Mouse (Mus musculus) MEL (cell line): ENCODE data around the gene Thada. TPM values are rescaled to one million over a fixed set of nuclear protein-coding genes. Genes with fewer than 3 reads are reported as not detected.
"Not testable (repeated sequence)": the region's sequence is repeated elsewhere in the genome, so short reads cannot be mapped to it uniquely, and the experiment has no call there.

Experiments used
- DNase-seq: peaks from one replicate; pipeline ENCODE4 v3.0.0; 2011; ENCODE audit warnings: low read depth, low spot score
- H3K27ac ChIP-seq: 2 replicates; pipeline ENCODE4 v1.5.1; 2012; ENCODE audit warnings: low read depth, mild to moderate bottlenecking, control low read depth, low read length, moderate library complexity; ENCODE audit not compliant: control insufficient read depth
- H3K27me3 ChIP-seq, 2 experiments: fragments of 150-350 bp in 1 of 2; sonication (generic) in 1 of 2; 2 replicates each; pipeline ENCODE4 v1.6.1; 2012; ENCODE audit warnings: low read length in 2 of 2, mild to moderate bottlenecking in 2 of 2, improper control_type of control experiment in 1 of 2, moderate library complexity in 1 of 2; ENCODE audit not compliant: insufficient read depth in 2 of 2, control insufficient read depth in 1 of 2
- H3K36me3 ChIP-seq, 2 experiments: 2 replicates each; pipeline ENCODE4 v1.6.1; 2012 to 2014; ENCODE audit warnings: low read length in 2 of 2, improper control_type of control experiment in 1 of 2, inconsistent platforms in 1 of 2, mild to moderate bottlenecking in 1 of 2; ENCODE audit not compliant: insufficient read depth in 2 of 2, control insufficient read depth in 1 of 2
- H3K4me1 ChIP-seq, 2 experiments: fragments of 150-350 bp in 1 of 2; sonication (generic) in 1 of 2; 2 replicates each; pipeline ENCODE4 v1.6.1; 2012; ENCODE audit warnings: low read length in 2 of 2, improper control_type of control experiment in 1 of 2, mild to moderate bottlenecking in 1 of 2; ENCODE audit not compliant: insufficient read depth in 2 of 2, control insufficient read depth in 1 of 2
- H3K4me3 ChIP-seq, 2 experiments: fragments of 150-350 bp in 1 of 2; sonication (generic) in 1 of 2; 2 replicates each; pipeline ENCODE4 v1.5.1; 2012; ENCODE audit warnings: low read depth in 2 of 2, low read length in 2 of 2, mild to moderate bottlenecking in 2 of 2, moderate library complexity in 2 of 2, control low read depth in 1 of 2, improper control_type of control experiment in 1 of 2; ENCODE audit not compliant: control insufficient read depth in 1 of 2, insufficient read depth in 1 of 2
- H3K79me2 ChIP-seq: 2 replicates; pipeline ENCODE4 v1.6.1; 2012; ENCODE audit warnings: mild to moderate bottlenecking, low read length, moderate library complexity; ENCODE audit not compliant: control insufficient read depth, poor library complexity, insufficient read depth
- H3K9ac ChIP-seq: 2 replicates; pipeline ENCODE4 v1.6.1; 2012; ENCODE audit warnings: low read depth, mild to moderate bottlenecking, control low read depth, low read length, moderate library complexity; ENCODE audit not compliant: control insufficient read depth, poor library complexity, severe bottlenecking
- H3K9me3 ChIP-seq: fragments of 150-350 bp; sonication (generic); replicated peaks from 2 replicates; pipeline ENCODE4 v1.6.1; 2012; ENCODE audit warnings: mild to moderate bottlenecking, low read length, improper control_type of control experiment, moderate library complexity; ENCODE audit not compliant: insufficient read depth
- BHLHE40 ChIP-seq: IDR thresholded peaks from 2 replicates; pipeline ENCODE4 v1.6.1; 2012; ENCODE audit warnings: low read depth, mild to moderate bottlenecking, inconsistent platforms, low read length, improper control_type of control experiment, borderline replicate concordance
- CHD1 ChIP-seq: IDR thresholded peaks from 2 replicates; pipeline ENCODE4 v1.6.1; 2012; ENCODE audit warnings: low read depth, mild to moderate bottlenecking, inconsistent platforms, low read length, improper control_type of control experiment
- CTCF ChIP-seq, 3 experiments: IDR thresholded peaks in 2 of 3; conservative IDR thresholded peaks in 1 of 3; 2 replicates each; pipeline ENCODE4 v1.5.1; 2011 to 2012; ENCODE audit warnings: low read length in 3 of 3, low read depth in 2 of 3, mild to moderate bottlenecking in 2 of 3, improper control_type of control experiment in 1 of 3, inconsistent platforms in 1 of 3, mixed read lengths in 1 of 3, moderate library complexity in 1 of 3; ENCODE audit not compliant: control insufficient read depth in 1 of 3, insufficient read depth in 1 of 3, poor library complexity in 1 of 3, severe bottlenecking in 1 of 3
- E2F4 ChIP-seq: IDR thresholded peaks from 2 replicates; pipeline ENCODE4 v1.6.1; 2011; ENCODE audit warnings: low read depth, low read length, improper control_type of control experiment, borderline replicate concordance
- ETS1 ChIP-seq: IDR thresholded peaks from 2 replicates; pipeline ENCODE4 v1.6.1; 2012; ENCODE audit warnings: low read depth, mild to moderate bottlenecking, inconsistent platforms, low read length, improper control_type of control experiment, moderate library complexity
- GABPA ChIP-seq: IDR thresholded peaks from 2 replicates; pipeline ENCODE4 v1.6.1; 2012; ENCODE audit warnings: low read depth, mild to moderate bottlenecking, inconsistent platforms, low read length, improper control_type of control experiment, moderate library complexity
- GATA1 ChIP-seq: IDR thresholded peaks from 2 replicates; pipeline ENCODE4 v1.6.1; 2011; ENCODE audit warnings: low read depth, low read length, improper control_type of control experiment
- HCFC1 ChIP-seq: IDR thresholded peaks from 2 replicates; pipeline ENCODE4 v1.6.1; 2012; ENCODE audit warnings: low read depth, mild to moderate bottlenecking, inconsistent platforms, low read length, improper control_type of control experiment, moderate library complexity
- JUND ChIP-seq: IDR thresholded peaks from 2 replicates; pipeline ENCODE4 v1.6.1; 2011; ENCODE audit warnings: low read depth, mild to moderate bottlenecking, improper control_type of control experiment, low read length
- MAFK ChIP-seq: IDR thresholded peaks from 2 replicates; pipeline ENCODE4 v1.6.1; 2011; ENCODE audit warnings: low read depth, mild to moderate bottlenecking, low read length, improper control_type of control experiment, borderline replicate concordance
- MAX ChIP-seq: IDR thresholded peaks from 2 replicates; pipeline ENCODE4 v1.6.1; 2011; ENCODE audit warnings: low read length, improper control_type of control experiment
- MEF2A ChIP-seq: IDR thresholded peaks from 2 replicates; pipeline ENCODE4 v1.6.1; 2014; ENCODE audit warnings: low read depth, mild to moderate bottlenecking, inconsistent platforms, low read length, improper control_type of control experiment; ENCODE audit not compliant: poor library complexity, insufficient replicate concordance, severe bottlenecking; ENCODE audit errors: extremely low read depth
- MYB ChIP-seq: IDR thresholded peaks from 2 replicates; pipeline ENCODE4 v1.6.1; 2011; ENCODE audit warnings: mild to moderate bottlenecking, low read depth, low read length, improper control_type of control experiment
- MYC ChIP-seq: IDR thresholded peaks from 2 replicates; pipeline ENCODE4 v1.6.1; 2011; ENCODE audit warnings: low read depth, mild to moderate bottlenecking, low read length, improper control_type of control experiment, moderate library complexity
- NELFE ChIP-seq: IDR thresholded peaks from 2 replicates; pipeline ENCODE4 v1.6.1; 2011; ENCODE audit warnings: low read depth, low read length, improper control_type of control experiment
- POLR2AphosphoS2 ChIP-seq: IDR thresholded peaks from 2 replicates; pipeline ENCODE4 v1.6.1; 2011; ENCODE audit warnings: low read length, improper control_type of control experiment
- SMC3 ChIP-seq: IDR thresholded peaks from 2 replicates; pipeline ENCODE4 v1.6.1; 2011; ENCODE audit warnings: low read depth, low read length, improper control_type of control experiment
- UBTF ChIP-seq: IDR thresholded peaks from 2 replicates; pipeline ENCODE4 v1.6.1; 2012; ENCODE audit warnings: low read depth, mild to moderate bottlenecking, inconsistent platforms, low read length, improper control_type of control experiment, moderate library complexity, borderline replicate concordance; ENCODE audit not compliant: insufficient read depth
- ZC3H11A ChIP-seq: IDR thresholded peaks from 2 replicates; pipeline ENCODE4 v1.6.1; 2012; ENCODE audit warnings: low read depth, mild to moderate bottlenecking, inconsistent platforms, low read length, improper control_type of control experiment
- ZMIZ1 ChIP-seq: IDR thresholded peaks from 2 replicates; pipeline ENCODE4 v1.6.1; 2012; ENCODE audit warnings: low read depth, mild to moderate bottlenecking, inconsistent platforms, low read length, improper control_type of control experiment, moderate library complexity
- polyA plus RNA-seq, 2 experiments: library from polyadenylated mRNA; stranded (reverse) in 1 of 2; unstranded in 1 of 2; fragments of >175 nt in 1 of 2; fragments of >200 nt in 1 of 2; gene quantifications; 2 replicates each; pipeline versions ENCODE4 v1.2.1 to v1.2.4; 2012; ENCODE audit warnings: low replicate concordance in 2 of 2, low read depth in 1 of 2; ENCODE audit not compliant: insufficient read length in 2 of 2, insufficient read depth in 1 of 2, missing spikeins in 1 of 2
- total RNA-seq: library from RNA; depleted of rRNA; stranded (reverse); fragments of 300-350 nt; gene quantifications from 2 replicates; pipeline ENCODE4 v1.2.3, GENCODE M21; 2012

The Thada gene
- total and polyA plus RNA-seq, 3 experiments, result 19.8 to 20.6 TPM; not detected in 1

GRCm38 (mm10) chr17:84293221-84293620 lies 172.8 kb downstream of the Thada start:
- Histone ChIP-seq H3K4me1 (no peaks in the 10 kb centered on the region), H3K36me3 (peaks cover 0 to 1% of the 10 kb centered on the region in 2 experiments; a peak in 2 of 4 replicates), H3K9ac (no peak overlapping the region), H3K4me3 (no peak overlapping the region), H3K27ac (no peak overlapping the region), H3K27me3 (no peaks in the 10 kb centered on the region), H3K79me2 (no peaks in the 10 kb centered on the region), H3K9me3 (no peaks in the 10 kb centered on the region)
- DNase-seq, result no peak
- TF ChIP-seq ETS1 (no peak), SMC3 (no peak), UBTF (no peak), ZC3H11A (no peak), GABPA (no peak), JUND (no peak), MEF2A (no peak), E2F4 (no peak), MAFK (no peak), MYC (no peak), CTCF (IDR thresholded peaks at IDR 0.05 in 2 of 3, conservative IDR thresholded peaks at IDR 0.05 in 1 of 3; ENCODE audit: control insufficient read depth in 1 of 3, insufficient read depth in 1 of 3, low read depth in 2 of 3, low read length in 3 of 3, poor library complexity in 1 of 3, severe bottlenecking in 1 of 3) (no peak), CHD1 (no peak)

GRCm38 (mm10) chr17:84291228-84291627 lies 174.8 kb downstream of the Thada start:
- not testable (repeated sequence) for H3K36me3 ChIP-seq, H3K27me3 ChIP-seq

GRCm38 (mm10) chr17:84287675-84288420 lies 178.2 kb downstream of the Thada start:
- peaks cover 0 to 1% of the 10 kb centered on the region in 2 experiments; a peak in 1 of 4 replicates for H3K36me3 ChIP-seq
- H3K79me2 ChIP-seq, result no peaks in the 10 kb centered on the region
- no peak overlapping the region for H3K9ac ChIP-seq
- H3K9me3 ChIP-seq, result no peaks in the 10 kb centered on the region
- no peaks in the 10 kb centered on the region for H3K27me3 ChIP-seq
- TF ChIP-seq NELFE (no peak), BHLHE40 (no peak), HCFC1 (no peak), ZMIZ1 (no peak), MAFK (no peak), POLR2AphosphoS2 (no peak), GATA1 (no peak), MYB (no peak), MAX (no peak)
- H3K4me3 ChIP-seq, result no peak overlapping the region
- no peak for DNase-seq
- no peak overlapping the region for H3K27ac ChIP-seq
- H3K4me1 ChIP-seq, result no peaks in the 10 kb centered on the region

More at GRCm38 (mm10) chr17:84291228-84291627, 174.8 kb downstream of the Thada start:
- H3K27ac ChIP-seq, H3K4me3 ChIP-seq, H3K9me3 ChIP-seq, H3K4me1 ChIP-seq, H3K9ac ChIP-seq, DNase-seq, H3K79me2 ChIP-seq: not testable (repeated sequence)
